Mouse (Mus musculus): Measurements from ENCODE around the gene Vmn2r76.

GRCm38 (mm10) chr7:86211345-86211744 is 34.8 kb downstream of the Vmn2r76 start:
- TF ChIP-seq GATA1 (IDR thresholded peaks at IDR 0.05; ENCODE audit: borderline replicate concordance, low read length), result no peak
- no peak for TF ChIP-seq FLI1 (IDR thresholded peaks at IDR 0.05; ENCODE audit: low read length)

Data from megakaryocyte, embryonic 14.5 days (primary cell).